Mouse (Mus musculus) limb, embryonic 11.5 days (tissue): Measurements from ENCODE around the gene Sorcs2. TPM values are rescaled to one million over a fixed set of nuclear protein-coding genes. Genes with fewer than 3 reads are reported as not detected.

Experiments
- ATAC-seq: fragments of 200-750 bp; cut with Nextera tagmentation; 2 replicates; pipeline ENCODE4 v1.8.0; 2017; ENCODE audit warnings: low read depth; ENCODE audit not compliant: insufficient number of reproducible peaks, low FRiP score, low TSS enrichment
- DNase-seq: peaks from one replicate; pipeline ENCODE4 v3.0.0-alpha.2; 2015; ENCODE audit warnings: low spot score
- H3K27ac ChIP-seq: fragments of 300-500 bp; sonication (generic); replicated peaks from 2 replicates; pipeline ENCODE4 v1.5.1; 2014; ENCODE audit warnings: low read depth, mild to moderate bottlenecking, low read length
- H3K27me3 ChIP-seq: fragments of 300-500 bp; sonication (generic); 2 replicates; pipeline ENCODE4 v1.6.1; 2014; ENCODE audit warnings: mild to moderate bottlenecking, low read length, mixed read lengths; ENCODE audit not compliant: control insufficient read depth, insufficient read depth
- H3K36me3 ChIP-seq: fragments of 300-500 bp; sonication (generic); 2 replicates; pipeline ENCODE4 v1.6.1; 2014; ENCODE audit warnings: mild to moderate bottlenecking, low read length, moderate library complexity, mixed read lengths; ENCODE audit not compliant: control insufficient read depth, insufficient read depth
- H3K4me1 ChIP-seq: fragments of 300-500 bp; sonication (generic); 2 replicates; pipeline ENCODE4 v1.6.1; 2014; ENCODE audit warnings: low read length, mixed read lengths; ENCODE audit not compliant: control insufficient read depth, insufficient read depth
- H3K4me2 ChIP-seq: fragments of 300-500 bp; sonication (generic); 2 replicates; pipeline ENCODE4 v1.6.1; 2014; ENCODE audit warnings: low read depth, mild to moderate bottlenecking, moderate library complexity; ENCODE audit not compliant: severe bottlenecking
- H3K4me3 ChIP-seq: fragments of 300-500 bp; sonication (generic); 2 replicates; pipeline ENCODE4 v1.5.1; 2014; ENCODE audit warnings: low read depth, low read length
- H3K9ac ChIP-seq: fragments of 300-500 bp; sonication (generic); 2 replicates; pipeline ENCODE4 v1.6.1; 2014; ENCODE audit warnings: mild to moderate bottlenecking, low read length
- H3K9me3 ChIP-seq: fragments of 300-500 bp; sonication (generic); 2 replicates; pipeline ENCODE4 v1.6.1; 2016; ENCODE audit warnings: low read length; ENCODE audit not compliant: control insufficient read depth
- WGBS: fragments of 180-500 bp; shearing (Covaris S2); extraction: QIAGEN DNeasy Blood & Tissue Kit; methylation state at CpG from one replicate; pipeline ENCODE4 v1.1.7; 2014; 5-methylcytosine and 5-hydroxymethylcytosine counted together
- polyA plus RNA-seq: library from polyadenylated mRNA; unstranded; fragments of >200 nt; fragmentation: Nextera tagmentation; extraction: Ambion mirVana; gene quantifications from 2 replicates; pipeline ENCODE4 v1.2.1, GENCODE M21; 2014

Sorcs2 gene
- polyA plus RNA-seq, 1 experiment from 2014 or later, result 6.4 TPM

- H3K27me3 ChIP-seq, result no peaks in the 10 kb centered on the region
- DNase-seq (no peak), ATAC-seq (no peak)
- 0 out of 2 replicates have a peak, but pooled peaks cover 3% of the 10 kb centered on the region for H3K4me1 ChIP-seq
- no peak overlapping the region for H3K4me3 ChIP-seq
- 86% methylated on average over 4 of the region's 4 CpGs for WGBS
- H3K9ac ChIP-seq, result no peak overlapping the region
- H3K27ac ChIP-seq, result no peak overlapping the region
- no peaks in the 10 kb centered on the region for H3K36me3 ChIP-seq
- no peaks in the 10 kb centered on the region for H3K9me3 ChIP-seq
- H3K4me2 ChIP-seq, result no peak overlapping the region
Measured at GRCm38 (mm10) chr5:36191285-36191684, 206.7 kb downstream of the Sorcs2 start.

GRCm38 (mm10) chr5:36188310-36188709, 209.6 kb downstream of the Sorcs2 start:
- H3K9ac ChIP-seq, result no peak overlapping the region
- no peak overlapping the region for H3K4me3 ChIP-seq
- no peaks in the 10 kb centered on the region for H3K4me1 ChIP-seq
- H3K27me3 ChIP-seq, result no peaks in the 10 kb centered on the region
- DNase-seq (no peak), ATAC-seq (no peak)
- no peak overlapping the region for H3K4me2 ChIP-seq
- H3K27ac ChIP-seq, result no peak overlapping the region
- no peaks in the 10 kb centered on the region for H3K36me3 ChIP-seq
- H3K9me3 ChIP-seq, result no peaks in the 10 kb centered on the region
- WGBS, result 85% methylated on average over 4 of the region's 4 CpGs

- no peak overlapping the region for H3K4me2 ChIP-seq
- DNase-seq, result no peak
- H3K9me3 ChIP-seq, result no peaks in the 10 kb centered on the region
- no peaks in the 10 kb centered on the region for H3K36me3 ChIP-seq
- H3K9ac ChIP-seq, result no peak overlapping the region
- ATAC-seq, result no peak
- H3K27ac ChIP-seq, result no peak overlapping the region
- H3K27me3 ChIP-seq, result no peaks in the 10 kb centered on the region
- WGBS, result 67% methylated on average over 8 of the region's 8 CpGs
- no peaks in the 10 kb centered on the region for H3K4me1 ChIP-seq
- no peak overlapping the region for H3K4me3 ChIP-seq
Measured at GRCm38 (mm10) chr5:36186294-36187053, 211.5 kb downstream of the Sorcs2 start.

- Histone ChIP-seq H3K27me3 (no peaks in the 10 kb centered on the region), H3K27ac (no peak overlapping the region), H3K36me3 (no peaks in the 10 kb centered on the region), H3K9ac (no peak overlapping the region), H3K9me3 (no peaks in the 10 kb centered on the region), H3K4me1 (no peaks in the 10 kb centered on the region), H3K4me2 (no peak overlapping the region), H3K4me3 (no peak overlapping the region)
- ATAC-seq, result no peak
- WGBS, result 82% methylated on average over 7 of the region's 7 CpGs
- DNase-seq, result no peak
Measured at GRCm38 (mm10) chr5:36182326-36182725, 215.6 kb downstream of the Sorcs2 start.

GRCm38 (mm10) chr5:36179708-36180107, 218.2 kb downstream of the Sorcs2 start:
- Histone ChIP-seq H3K9me3 (no peaks in the 10 kb centered on the region), H3K27me3 (no peaks in the 10 kb centered on the region), H3K4me2 (no peak overlapping the region), H3K9ac (no peak overlapping the region), H3K27ac (no peak overlapping the region), H3K36me3 (no peaks in the 10 kb centered on the region), H3K4me1 (no peaks in the 10 kb centered on the region; the same call in 1 of the 2 replicates), H3K4me3 (no peak overlapping the region)
- 85% methylated on average over 5 of the region's 5 CpGs for WGBS
- ATAC-seq (no peak), DNase-seq (no peak)

- Histone ChIP-seq H3K4me3 (no peak overlapping the region), H3K27me3 (no peaks in the 10 kb centered on the region), H3K9ac (no peak overlapping the region), H3K4me1 (no peaks in the 10 kb centered on the region; the same call in 1 of the 2 replicates), H3K36me3 (no peaks in the 10 kb centered on the region), H3K4me2 (no peak overlapping the region), H3K27ac (no peak overlapping the region), H3K9me3 (no peaks in the 10 kb centered on the region)
- 92% methylated on average over 3 of the region's 3 CpGs for WGBS
- no peak for DNase-seq
- no peak for ATAC-seq
Measured at GRCm38 (mm10) chr5:36178785-36179184, 219.2 kb downstream of the Sorcs2 start.

- H3K4me2 ChIP-seq, result no peak overlapping the region
- WGBS, result 47% methylated on average over 7 of the region's 7 CpGs
- DNase-seq (no peak), ATAC-seq (no peak)
- H3K4me1 ChIP-seq, result no peaks in the 10 kb centered on the region; the same call in 1 of the 2 replicates
- no peak overlapping the region for H3K9ac ChIP-seq
- no peak overlapping the region for H3K27ac ChIP-seq
- H3K36me3 ChIP-seq, result no peaks in the 10 kb centered on the region
- no peaks in the 10 kb centered on the region for H3K27me3 ChIP-seq
- H3K4me3 ChIP-seq, result no peak overlapping the region
- no peaks in the 10 kb centered on the region for H3K9me3 ChIP-seq
Measured at GRCm38 (mm10) chr5:36178215-36178614, 219.7 kb downstream of the Sorcs2 start.

GRCm38 (mm10) chr5:36176873-36177272, 221.1 kb downstream of the Sorcs2 start:
- no peak overlapping the region for H3K4me2 ChIP-seq
- 94% methylated on average over 4 of the region's 4 CpGs for WGBS
- H3K9me3 ChIP-seq, result no peaks in the 10 kb centered on the region
- H3K27me3 ChIP-seq, result no peaks in the 10 kb centered on the region
- H3K4me1 ChIP-seq, result no peaks in the 10 kb centered on the region; the same call in 1 of the 2 replicates
- no peaks in the 10 kb centered on the region for H3K36me3 ChIP-seq
- no peak overlapping the region for H3K27ac ChIP-seq
- no peak overlapping the region for H3K9ac ChIP-seq
- no peak overlapping the region for H3K4me3 ChIP-seq
- DNase-seq (no peak), ATAC-seq (no peak)

GRCm38 (mm10) chr5:36176409-36176808, 221.5 kb downstream of the Sorcs2 start:
- Histone ChIP-seq H3K4me2 (no peak overlapping the region), H3K36me3 (no peaks in the 10 kb centered on the region), H3K9ac (no peak overlapping the region), H3K27me3 (no peaks in the 10 kb centered on the region), H3K9me3 (no peaks in the 10 kb centered on the region), H3K4me1 (no peaks in the 10 kb centered on the region; the same call in 1 of the 2 replicates), H3K4me3 (no peak overlapping the region), H3K27ac (no peak overlapping the region)
- no peak for ATAC-seq
- DNase-seq, result no peak
- 89% methylated on average over 11 of the region's 11 CpGs for WGBS
